Mouse (Mus musculus) testis, adult 2 months (tissue): ENCODE data around the gene Trib2.

Experiments
- CTCF ChIP-seq: fragments of 200-500 bp; IDR thresholded peaks from 2 replicates; pipeline ENCODE4 v1.5.1; 2012; ENCODE audit warnings: low read depth, mild to moderate bottlenecking, inconsistent platforms, low read length, moderate library complexity; ENCODE audit not compliant: control insufficient read depth, insufficient read depth, insufficient replicate concordance
- POLR2A ChIP-seq: fragments of 200-500 bp; IDR thresholded peaks from 2 replicates; pipeline ENCODE4 v1.6.1; 2012; ENCODE audit warnings: low read depth, mild to moderate bottlenecking, inconsistent platforms, low read length, moderate library complexity; ENCODE audit not compliant: control insufficient read depth

GRCm38 (mm10) chr12:15821019-15821418 is 4.3 kb upstream of the Trib2 start:
- TF ChIP-seq CTCF (no peak), POLR2A (no peak)
